Mouse (Mus musculus): ENCODE measurements around the gene Slc35f2. TPM values are rescaled to one million over a fixed set of nuclear protein-coding genes. Genes with fewer than 3 reads are reported as not detected.

Gene Slc35f2
- polyA plus RNA-seq, 1 experiment from 2014 or later, result 14.3 TPM

DNA sequence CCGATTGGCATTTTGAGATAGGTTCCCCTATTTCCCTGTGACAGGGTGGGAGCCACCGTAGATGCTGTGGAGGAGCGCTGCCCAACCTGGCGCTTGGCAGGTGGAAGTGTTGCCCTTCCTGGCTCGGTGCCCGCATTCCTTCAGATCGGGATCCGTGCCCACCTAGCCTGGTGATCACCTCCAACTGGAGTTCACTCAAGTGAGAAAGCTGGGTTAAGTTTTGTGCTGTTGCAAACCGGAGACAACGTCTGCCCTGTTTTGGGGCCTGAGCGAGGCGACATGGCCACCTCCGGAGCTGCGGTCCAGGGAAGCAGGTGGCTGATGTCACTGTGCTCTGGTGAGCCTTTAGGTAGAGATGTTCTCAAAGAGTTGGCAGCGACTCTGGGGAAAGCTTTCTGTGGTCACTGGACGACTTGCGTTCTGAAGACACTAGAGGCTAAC is 803 bp downstream of the Slc35f2 start:
- no peaks in the 10 kb centered on the region for H3K36me3 ChIP-seq (ENCODE audit: control insufficient read depth, insufficient read depth, low read length)
- H3K27ac ChIP-seq (ENCODE audit: low read length), result no peak overlapping the region
- H3K27me3 ChIP-seq (ENCODE audit: control insufficient read depth, insufficient read depth, low read depth, low read length), result peaks cover 8% of the 10 kb centered on the region
- WGBS, result 2% methylated on average over 17 of the region's 17 CpGs
- H3K4me3 ChIP-seq (ENCODE audit: low read depth, low read length), result peak overlapping the region; percentile 73
- H3K9ac ChIP-seq (ENCODE audit: low read depth, low read length), result peak overlapping the region; percentile 70
- H3K4me1 ChIP-seq (ENCODE audit: control insufficient read depth, insufficient read depth, low read length), result peaks cover 5% of the 10 kb centered on the region; the same call in 1 of the 2 replicates
- peak; percentile 58; the same call in 1 of the 2 replicates for ATAC-seq
- peak overlapping the region; percentile 95 for H3K4me2 ChIP-seq (ENCODE audit: low read length)
- H3K9me3 ChIP-seq (replicated peaks; ENCODE audit: control insufficient read depth, low read length, poor library complexity, severe bottlenecking), result no peaks in the 10 kb centered on the region; the same call in 1 of the 2 replicates

DNA sequence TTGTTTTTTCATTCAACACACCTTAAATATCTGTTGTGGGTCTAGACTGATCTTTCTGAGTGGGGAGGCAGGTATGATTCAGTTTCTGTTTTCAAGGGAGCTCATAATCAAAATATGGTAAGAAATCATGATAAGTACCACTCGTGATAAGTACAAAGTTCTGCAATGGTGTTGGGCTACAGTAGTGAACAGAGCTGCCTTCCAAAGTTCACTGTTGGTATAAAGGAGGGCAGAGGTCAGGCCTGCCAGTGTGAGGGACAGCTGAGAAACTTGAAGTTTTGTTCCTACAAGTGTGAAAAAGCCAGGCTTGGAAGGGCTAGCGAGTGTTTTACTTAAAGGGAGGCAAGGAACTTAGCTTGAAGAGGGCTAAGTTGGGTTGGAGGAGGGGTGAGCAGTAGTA is 4.2 kb downstream of the Slc35f2 start:
- H3K4me2 ChIP-seq (ENCODE audit: low read length), result no peak overlapping the region

DNA sequence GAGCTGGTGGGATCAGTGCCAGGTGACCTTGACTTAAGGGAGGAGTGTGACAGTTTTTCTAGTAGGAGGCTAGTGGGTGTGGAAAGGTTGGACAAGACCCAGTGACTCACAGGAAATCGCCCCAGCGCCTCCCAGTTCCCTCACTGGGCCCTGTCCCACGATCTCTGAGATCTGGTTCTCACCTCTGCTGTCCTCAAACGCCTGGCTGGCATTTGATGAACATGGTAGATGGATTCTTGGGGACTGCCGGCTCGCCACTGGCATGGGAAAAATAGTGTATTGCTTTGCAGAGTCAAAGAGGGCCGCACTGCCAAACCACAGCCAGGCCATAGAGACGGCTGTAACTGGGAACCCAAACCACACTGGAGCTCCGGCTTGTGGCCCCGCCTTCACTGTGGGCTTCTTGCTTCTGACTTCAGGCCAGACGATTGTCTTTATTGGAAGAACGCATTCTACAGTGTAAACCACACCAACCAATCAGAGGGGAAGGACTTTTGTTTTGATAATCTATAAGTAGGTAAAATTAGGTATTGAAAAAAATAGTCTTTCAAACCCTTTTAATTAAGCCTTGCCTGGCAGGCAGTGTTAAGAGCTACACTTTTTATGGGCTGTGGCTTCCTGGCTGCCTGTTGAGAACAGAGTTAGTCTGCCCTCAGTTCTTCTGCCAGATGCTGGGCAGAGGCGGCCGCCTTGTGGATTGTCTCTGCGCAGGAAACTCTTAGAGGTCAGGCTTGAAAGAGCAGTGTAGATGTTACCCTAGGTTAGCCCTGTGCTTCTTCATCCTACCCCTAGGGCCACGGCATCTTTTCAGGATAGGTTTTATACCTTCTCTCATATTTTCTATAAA is 15.4 kb downstream of the Slc35f2 start:
- no peak for ATAC-seq
- Histone ChIP-seq H3K9me3 (replicated peaks; ENCODE audit: control insufficient read depth, low read length, poor library complexity, severe bottlenecking) (no peaks in the 10 kb centered on the region), H3K27me3 (ENCODE audit: control insufficient read depth, insufficient read depth, low read depth, low read length) (no peaks in the 10 kb centered on the region), H3K27ac (ENCODE audit: low read length) (no peak overlapping the region), H3K4me1 (ENCODE audit: control insufficient read depth, insufficient read depth, low read length) (no peaks in the 10 kb centered on the region), H3K36me3 (ENCODE audit: control insufficient read depth, insufficient read depth, low read length) (no peaks in the 10 kb centered on the region), H3K4me2 (ENCODE audit: low read length) (no peak overlapping the region), H3K4me3 (ENCODE audit: low read depth, low read length) (no peak overlapping the region), H3K9ac (ENCODE audit: low read depth, low read length) (no peak overlapping the region)
- 85% methylated on average over 16 of the region's 16 CpGs for WGBS

More for the DNA sequence above, 4.2 kb downstream of the Slc35f2 start:
- Histone ChIP-seq H3K27ac (ENCODE audit: low read length) (no peak overlapping the region), H3K4me3 (ENCODE audit: low read depth, low read length) (no peak overlapping the region), H3K9ac (ENCODE audit: low read depth, low read length) (no peak overlapping the region), H3K4me1 (ENCODE audit: control insufficient read depth, insufficient read depth, low read length) (peaks cover 5% of the 10 kb centered on the region; the same call in 1 of the 2 replicates), H3K9me3 (replicated peaks; ENCODE audit: control insufficient read depth, low read length, poor library complexity, severe bottlenecking) (no peaks in the 10 kb centered on the region), H3K27me3 (ENCODE audit: control insufficient read depth, insufficient read depth, low read depth, low read length) (peaks cover 8% of the 10 kb centered on the region), H3K36me3 (ENCODE audit: control insufficient read depth, insufficient read depth, low read length) (no peaks in the 10 kb centered on the region)
- 95% methylated on average over 2 of the region's 2 CpGs for whole genome bisulfite sequencing
- no peak for ATAC-seq

DNA sequence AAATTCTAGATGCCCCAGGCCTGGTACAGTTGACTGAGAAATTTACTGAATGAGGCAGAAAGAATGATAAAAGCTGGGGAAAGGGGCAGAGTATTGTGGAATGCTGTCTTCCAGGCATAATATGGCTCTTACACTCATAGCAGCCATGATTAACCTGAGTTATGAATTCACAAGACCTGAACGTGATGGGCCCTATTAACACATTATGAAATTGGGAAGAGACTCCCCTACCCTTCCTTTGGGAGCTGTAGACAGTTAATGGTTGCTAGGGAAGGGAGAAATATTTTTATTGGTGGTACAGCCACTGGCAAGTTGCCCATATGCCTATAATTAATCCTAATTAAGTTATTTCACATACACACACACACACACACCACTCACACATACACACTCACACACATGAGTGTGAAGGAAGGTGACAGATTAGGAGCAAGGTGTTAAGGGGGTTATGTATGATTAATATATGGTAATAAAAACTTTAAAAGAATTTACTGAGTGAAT is 22.5 kb downstream of the Slc35f2 start:
- H3K27ac ChIP-seq (ENCODE audit: low read length), result no peak overlapping the region
- H3K9me3 ChIP-seq (replicated peaks; ENCODE audit: control insufficient read depth, low read length, poor library complexity, severe bottlenecking), result no peaks in the 10 kb centered on the region
- 36% methylated on average over 1 of the region's 1 CpGs for WGBS
- no peak overlapping the region for H3K4me3 ChIP-seq (ENCODE audit: low read depth, low read length)
- H3K9ac ChIP-seq (ENCODE audit: low read depth, low read length), result no peak overlapping the region
- H3K36me3 ChIP-seq (ENCODE audit: control insufficient read depth, insufficient read depth, low read length), result no peaks in the 10 kb centered on the region
- H3K4me1 ChIP-seq (ENCODE audit: control insufficient read depth, insufficient read depth, low read length), result no peaks in the 10 kb centered on the region; the same call in 1 of the 2 replicates
- H3K27me3 ChIP-seq (ENCODE audit: control insufficient read depth, insufficient read depth, low read depth, low read length), result no peaks in the 10 kb centered on the region
- no peak for ATAC-seq
- H3K4me2 ChIP-seq (ENCODE audit: low read length), result no peak overlapping the region

DNA sequence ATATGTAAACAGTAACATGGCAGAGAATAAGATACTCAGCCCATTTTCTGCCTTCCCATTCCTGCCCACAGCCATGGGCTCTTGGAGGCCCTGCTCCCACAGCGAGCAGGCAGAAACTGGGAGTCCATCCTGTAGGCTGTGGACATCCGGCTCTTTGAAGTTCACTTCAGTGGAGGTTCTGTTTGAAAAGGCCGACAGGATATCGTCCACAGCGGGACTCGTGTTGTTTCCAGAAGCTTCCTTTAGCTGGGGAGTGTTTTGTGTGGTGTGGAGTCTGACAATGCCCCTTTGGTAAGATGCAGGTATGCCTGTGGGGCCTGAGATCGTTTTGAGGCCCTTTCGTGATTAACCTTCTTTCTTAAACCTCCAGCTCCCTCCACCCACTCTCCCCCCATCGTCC is 23.2 kb downstream of the Slc35f2 start:
- Histone ChIP-seq H3K4me2 (ENCODE audit: low read length) (no peak overlapping the region), H3K27me3 (ENCODE audit: control insufficient read depth, insufficient read depth, low read depth, low read length) (no peaks in the 10 kb centered on the region), H3K36me3 (ENCODE audit: control insufficient read depth, insufficient read depth, low read length) (no peaks in the 10 kb centered on the region), H3K4me1 (ENCODE audit: control insufficient read depth, insufficient read depth, low read length) (no peaks in the 10 kb centered on the region; the same call in 1 of the 2 replicates), H3K27ac (ENCODE audit: low read length) (no peak overlapping the region), H3K9me3 (replicated peaks; ENCODE audit: control insufficient read depth, low read length, poor library complexity, severe bottlenecking) (no peaks in the 10 kb centered on the region), H3K9ac (ENCODE audit: low read depth, low read length) (no peak overlapping the region), H3K4me3 (ENCODE audit: low read depth, low read length) (no peak overlapping the region)
- 59% methylated on average over 9 of the region's 9 CpGs for WGBS
- ATAC-seq, result no peak

DNA sequence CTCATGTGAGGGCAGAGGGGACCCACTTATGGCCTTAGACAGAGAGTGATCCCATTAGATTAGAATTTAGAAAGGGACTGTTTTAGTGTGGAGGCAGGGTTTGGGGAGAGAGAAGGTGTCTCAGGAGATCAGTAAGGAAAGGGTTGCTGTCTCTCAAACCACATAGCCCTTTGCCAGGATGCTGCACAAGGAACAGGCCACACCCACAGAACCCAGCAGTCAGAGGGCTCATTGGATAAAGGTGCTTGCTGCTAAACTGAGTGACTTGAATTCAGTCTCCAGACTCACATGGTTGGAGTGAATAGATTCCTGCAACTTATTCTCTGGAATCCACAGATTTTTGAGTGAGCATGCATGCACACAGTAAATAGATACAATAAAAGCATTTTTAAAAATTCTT is 24.0 kb downstream of the Slc35f2 start:
- Histone ChIP-seq H3K4me3 (ENCODE audit: low read depth, low read length) (no peak overlapping the region), H3K27ac (ENCODE audit: low read length) (no peak overlapping the region), H3K4me2 (ENCODE audit: low read length) (no peak overlapping the region), H3K36me3 (ENCODE audit: control insufficient read depth, insufficient read depth, low read length) (no peaks in the 10 kb centered on the region), H3K4me1 (ENCODE audit: control insufficient read depth, insufficient read depth, low read length) (no peaks in the 10 kb centered on the region; the same call in 1 of the 2 replicates), H3K27me3 (ENCODE audit: control insufficient read depth, insufficient read depth, low read depth, low read length) (no peaks in the 10 kb centered on the region), H3K9ac (ENCODE audit: low read depth, low read length) (no peak overlapping the region), H3K9me3 (replicated peaks; ENCODE audit: control insufficient read depth, low read length, poor library complexity, severe bottlenecking) (no peaks in the 10 kb centered on the region)
- ATAC-seq, result no peak

DNA sequence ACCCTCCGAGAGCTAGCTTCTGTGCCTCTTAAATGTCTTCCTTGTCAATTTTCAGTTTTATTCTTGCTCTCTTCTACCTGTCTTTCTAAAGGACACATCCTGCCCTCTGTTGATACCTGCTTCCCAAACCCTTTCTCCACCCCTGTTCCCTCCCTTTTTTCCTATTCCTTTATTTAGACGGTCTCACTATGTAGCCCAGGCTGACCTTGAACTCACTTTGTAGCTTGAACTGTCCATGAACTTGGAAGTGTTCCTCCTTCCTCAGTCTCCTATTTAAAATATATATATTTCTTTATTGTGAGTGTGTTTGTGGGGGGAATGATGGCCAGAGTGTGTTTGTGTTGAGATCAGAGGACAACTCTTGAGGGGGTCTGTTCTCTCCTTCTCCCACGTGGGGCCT is 25.0 kb downstream of the Slc35f2 start:
- no peak overlapping the region for H3K9ac ChIP-seq (ENCODE audit: low read depth, low read length)
- no peak overlapping the region for H3K4me2 ChIP-seq (ENCODE audit: low read length)
- no peaks in the 10 kb centered on the region for H3K36me3 ChIP-seq (ENCODE audit: control insufficient read depth, insufficient read depth, low read length)
- H3K27ac ChIP-seq (ENCODE audit: low read length), result no peak overlapping the region
- H3K27me3 ChIP-seq (ENCODE audit: control insufficient read depth, insufficient read depth, low read depth, low read length), result no peaks in the 10 kb centered on the region
- no peak overlapping the region for H3K4me3 ChIP-seq (ENCODE audit: low read depth, low read length)
- no peak for ATAC-seq
- WGBS, result 78% methylated on average over 3 of the region's 3 CpGs
- no peaks in the 10 kb centered on the region; the same call in 1 of the 2 replicates for H3K4me1 ChIP-seq (ENCODE audit: control insufficient read depth, insufficient read depth, low read length)
- no peaks in the 10 kb centered on the region for H3K9me3 ChIP-seq (replicated peaks; ENCODE audit: control insufficient read depth, low read length, poor library complexity, severe bottlenecking)

DNA sequence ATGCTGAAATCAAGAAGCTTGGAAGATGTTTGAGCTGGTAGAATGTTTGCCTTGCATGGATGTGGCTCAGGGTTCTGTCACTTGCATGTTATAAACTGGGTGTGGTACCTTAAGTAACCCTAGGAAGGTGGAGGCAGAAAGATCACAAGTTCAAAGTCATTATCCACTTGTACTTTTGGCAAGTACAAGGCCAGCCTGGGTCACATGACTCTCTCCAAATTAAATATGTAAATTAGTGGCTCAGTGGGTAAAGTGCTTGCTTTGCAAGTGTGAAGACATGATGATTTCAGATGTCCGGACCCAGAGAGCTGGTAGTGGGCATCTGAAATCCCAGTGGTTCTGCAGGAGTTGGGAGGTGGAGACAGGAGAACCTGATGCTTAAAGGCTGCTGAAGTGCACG is 25.8 kb downstream of the Slc35f2 start:
- Histone ChIP-seq H3K4me2 (ENCODE audit: low read length) (no peak overlapping the region), H3K4me1 (ENCODE audit: control insufficient read depth, insufficient read depth, low read length) (no peaks in the 10 kb centered on the region; the same call in 1 of the 2 replicates), H3K4me3 (ENCODE audit: low read depth, low read length) (no peak overlapping the region), H3K9me3 (replicated peaks; ENCODE audit: control insufficient read depth, low read length, poor library complexity, severe bottlenecking) (no peaks in the 10 kb centered on the region), H3K36me3 (ENCODE audit: control insufficient read depth, insufficient read depth, low read length) (no peaks in the 10 kb centered on the region), H3K9ac (ENCODE audit: low read depth, low read length) (no peak overlapping the region), H3K27me3 (ENCODE audit: control insufficient read depth, insufficient read depth, low read depth, low read length) (no peaks in the 10 kb centered on the region), H3K27ac (ENCODE audit: low read length) (no peak overlapping the region)
- no peak for ATAC-seq
- WGBS, result 83% methylated on average over 2 of the region's 2 CpGs

DNA sequence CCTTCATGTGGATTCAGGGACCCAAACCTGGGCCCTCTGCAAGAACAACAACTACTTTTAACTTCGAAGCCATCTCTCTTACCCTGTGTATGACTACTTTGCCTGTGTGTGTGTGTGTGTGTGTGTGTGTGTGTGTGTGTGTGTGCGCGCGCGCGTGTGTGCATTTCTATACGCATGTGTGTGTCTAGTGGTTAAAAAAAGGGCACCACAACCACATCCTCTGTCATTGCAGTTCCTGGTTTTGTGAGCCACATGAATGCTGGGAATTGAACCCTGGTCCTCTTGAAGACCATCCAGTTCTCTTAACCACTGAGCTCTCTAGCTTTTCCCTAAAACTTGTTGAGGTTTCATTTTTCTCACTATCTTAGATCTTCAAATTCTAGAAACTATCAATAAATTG is 31.6 kb downstream of the Slc35f2 start:
- H3K27ac ChIP-seq (ENCODE audit: low read length), result no peak overlapping the region
- H3K4me3 ChIP-seq (ENCODE audit: low read depth, low read length), result no peak overlapping the region
- no peaks in the 10 kb centered on the region; the same call in 1 of the 2 replicates for H3K4me1 ChIP-seq (ENCODE audit: control insufficient read depth, insufficient read depth, low read length)
- no peaks in the 10 kb centered on the region for H3K27me3 ChIP-seq (ENCODE audit: control insufficient read depth, insufficient read depth, low read depth, low read length)
- H3K4me2 ChIP-seq (ENCODE audit: low read length), result no peak overlapping the region
- 94% methylated on average over 7 of the region's 7 CpGs for WGBS
- no peaks in the 10 kb centered on the region for H3K9me3 ChIP-seq (replicated peaks; ENCODE audit: control insufficient read depth, low read length, poor library complexity, severe bottlenecking)
- H3K36me3 ChIP-seq (ENCODE audit: control insufficient read depth, insufficient read depth, low read length), result no peaks in the 10 kb centered on the region
- ATAC-seq, result no peak
- H3K9ac ChIP-seq (ENCODE audit: low read depth, low read length), result no peak overlapping the region
